Mouse (Mus musculus): ENCODE data around the gene 6030468B19Rik.
"Not testable (repeated sequence)": the region's sequence is repeated elsewhere in the genome, so short reads cannot be mapped to it uniquely, and the experiment has no call there.

The 6030468B19Rik gene

DNA sequence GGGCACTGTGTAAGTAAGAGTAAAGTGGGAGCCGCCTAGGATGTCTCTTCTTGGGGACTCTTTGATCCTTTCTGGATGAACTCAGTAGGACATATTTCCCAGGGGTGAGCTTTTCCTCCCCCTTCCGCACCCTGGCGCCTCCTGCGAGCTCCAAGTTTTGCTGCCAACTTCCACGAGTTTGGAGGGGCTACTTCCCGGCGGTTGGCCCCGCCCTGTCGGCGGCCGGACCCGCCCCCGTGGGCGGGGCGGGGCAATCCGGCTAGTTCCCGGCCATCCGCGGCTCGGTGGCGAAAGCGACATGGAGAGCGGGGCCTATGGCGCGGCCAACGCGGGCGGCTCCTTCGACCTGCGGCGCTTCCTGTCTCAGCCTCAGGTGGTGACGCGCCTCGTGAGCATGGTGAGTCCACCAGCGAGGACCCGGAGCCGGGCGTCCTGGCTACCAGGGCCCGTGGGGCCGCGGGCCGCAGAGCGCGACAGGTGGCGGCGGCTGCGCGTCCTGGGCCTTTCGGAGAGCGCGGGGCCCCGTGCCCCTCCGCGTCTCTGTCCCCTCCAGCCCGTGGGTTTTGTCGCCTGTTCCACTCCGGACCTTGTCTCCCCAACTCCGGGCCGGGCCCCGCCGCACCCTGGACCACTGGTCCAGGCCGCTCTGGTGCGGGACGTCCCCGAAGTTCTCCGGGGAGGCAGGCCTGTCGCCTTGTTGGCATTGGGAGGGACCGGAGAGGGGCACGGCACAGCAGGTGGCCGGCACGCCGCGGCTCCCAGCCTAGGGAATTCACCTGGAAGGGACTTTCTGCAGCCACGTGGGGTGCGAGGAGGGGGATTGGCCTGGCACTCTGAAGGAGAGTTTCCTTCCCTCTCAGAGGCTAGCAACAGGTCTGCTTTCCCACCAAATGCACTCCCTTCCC lies 12.2 kb downstream of the 6030468B19Rik start, which contains the start of the genes Gm20708 and Syngr2:
Gene Gm20708, plus strand, starts transcription at position 262 of the 905 bp plus-strand sequence.
Gene Syngr2, plus strand, starts transcription at position 262 of the 905 bp plus-strand sequence.
- DNase-seq, result peak; percentile 58

DNA sequence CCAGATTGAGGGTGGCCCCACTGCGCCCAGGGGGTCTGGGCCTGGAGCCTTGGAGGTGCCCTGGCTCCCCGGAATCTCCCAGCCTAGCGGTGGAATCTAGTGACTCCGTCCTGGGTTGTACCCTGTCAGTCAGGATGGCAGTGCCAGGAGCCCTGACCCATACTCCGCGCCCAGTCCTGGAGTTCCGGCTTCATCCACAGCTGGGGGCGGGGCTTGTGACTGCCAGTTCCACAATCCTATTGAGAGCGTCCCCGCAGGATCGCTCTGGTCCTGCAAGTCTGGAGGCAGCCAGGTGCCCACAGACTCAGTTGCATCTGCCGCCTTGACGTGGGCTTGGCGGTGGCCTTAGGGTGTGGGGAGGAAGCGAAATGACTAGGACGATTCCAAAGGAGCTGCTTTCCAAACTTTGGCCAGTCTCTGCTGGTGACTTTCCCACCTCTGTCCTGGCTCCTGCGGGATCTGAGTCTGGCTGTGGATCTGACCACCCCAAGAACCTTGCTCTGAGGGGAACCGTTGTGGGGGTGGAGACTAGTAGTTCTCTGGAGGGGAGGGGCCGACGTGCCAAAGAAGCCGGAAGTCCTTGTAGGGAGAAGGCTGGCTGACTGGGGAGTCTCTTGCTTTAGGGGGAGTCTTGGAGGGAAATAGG lies 13.1 kb downstream of the 6030468B19Rik start:
- peak; percentile 72 for DNase-seq

DNA sequence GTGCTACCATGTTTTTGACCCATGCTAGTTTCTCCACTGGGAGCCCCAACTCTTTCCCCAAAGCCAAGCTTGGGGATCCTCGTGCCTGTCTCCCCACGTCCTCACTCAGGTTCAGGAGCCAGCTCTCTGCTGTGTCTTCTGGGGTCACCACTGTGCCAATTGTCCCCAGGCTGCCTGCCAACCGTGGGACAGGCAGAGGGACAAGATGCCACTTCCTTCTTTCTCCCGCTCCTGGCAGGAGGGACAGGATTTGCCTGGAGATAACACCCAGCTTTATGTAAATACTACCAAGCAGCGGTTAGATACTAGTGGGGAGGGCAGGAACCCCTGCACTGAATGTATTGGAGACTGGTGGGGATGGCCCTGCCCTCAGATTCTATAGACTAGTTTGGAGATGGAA lies 16.4 kb downstream of the 6030468B19Rik start:
- no peak for DNase-seq

DNA sequence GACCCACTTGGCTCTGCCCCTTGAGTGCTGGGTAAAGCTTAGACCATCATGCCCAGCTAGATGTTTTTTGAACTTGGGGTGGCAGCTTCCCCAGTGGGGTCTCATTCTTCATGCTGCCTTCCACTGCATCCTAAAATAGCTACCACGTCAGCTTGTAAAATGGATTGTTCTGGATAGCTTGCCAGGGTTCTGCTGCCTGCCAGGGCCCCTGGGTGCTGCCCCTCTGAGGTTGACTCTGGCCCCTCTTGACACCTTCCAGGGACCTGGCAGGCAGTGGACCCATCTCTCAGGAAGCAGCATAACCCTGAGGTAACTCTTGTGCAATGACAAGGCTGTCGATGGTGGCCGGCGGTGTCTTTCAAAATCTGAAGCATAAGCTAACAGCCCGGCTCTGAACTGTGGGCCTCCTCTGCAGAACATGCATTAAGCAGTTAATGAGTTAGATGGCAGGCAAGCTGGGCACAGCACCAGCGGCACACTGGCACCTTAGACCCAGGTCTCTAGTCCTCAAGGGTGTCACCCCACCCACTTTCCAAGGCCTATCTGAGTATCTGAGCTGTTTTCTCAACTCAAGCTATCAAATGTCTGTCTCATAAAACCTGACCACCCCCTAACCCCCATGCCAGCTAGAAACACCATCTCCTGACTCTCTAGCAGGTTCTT lies 17.4 kb downstream of the 6030468B19Rik start:
- no peak for DNase-seq

- DNase-seq, result not testable (repeated sequence)
Measured at GRCm38 (mm10) chr11:117815850-117816249, 18.4 kb downstream of the 6030468B19Rik start.

- no peak for DNase-seq
Measured at GRCm38 (mm10) chr11:117816389-117816996, 19.0 kb downstream of the 6030468B19Rik start.

GRCm38 (mm10) chr11:117819095-117819494 lies 21.6 kb downstream of the 6030468B19Rik start:
- DNase-seq, result no peak

DNA sequence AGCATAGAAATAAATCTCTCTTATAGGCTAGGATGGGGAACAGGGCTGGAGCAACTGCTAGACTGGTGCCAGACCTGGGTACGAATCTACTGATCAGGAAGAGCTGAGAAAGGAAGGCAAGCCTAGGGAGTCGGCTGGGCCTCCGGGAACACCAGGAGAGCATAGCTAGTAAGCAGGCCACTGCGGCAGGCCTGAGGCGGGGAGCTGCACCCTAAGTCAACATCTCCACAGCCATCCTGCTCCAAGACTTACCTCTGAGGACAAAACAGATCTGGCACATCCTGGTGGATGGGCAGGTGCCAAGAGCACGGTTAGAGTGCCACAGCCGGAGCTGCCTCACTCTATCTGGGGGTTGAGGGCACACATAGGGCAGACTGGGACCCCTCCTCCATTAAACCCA lies 22.7 kb downstream of the 6030468B19Rik start:
- DNase-seq, result no peak

DNA sequence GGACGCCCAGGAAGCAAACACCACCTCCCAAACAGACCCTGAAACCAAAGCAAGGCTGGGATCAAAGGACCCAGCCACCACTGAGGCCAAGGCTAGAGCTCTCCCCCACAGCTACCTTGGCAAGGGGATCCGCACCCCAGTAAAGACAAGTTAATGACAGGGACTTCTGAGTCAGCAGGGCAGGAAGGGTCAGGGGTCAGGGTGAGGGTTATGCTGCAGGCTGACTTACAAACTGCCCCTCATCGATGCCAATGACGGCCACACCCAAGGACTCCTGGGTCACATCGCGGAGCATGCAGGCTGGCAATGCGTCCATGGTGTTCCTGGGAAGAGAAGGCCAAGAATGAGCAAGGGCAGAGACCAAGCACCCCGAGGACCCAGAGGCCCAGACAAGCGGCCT lies 24.4 kb downstream of the 6030468B19Rik start:
- no peak for DNase-seq

GRCm38 (mm10) chr11:117822728-117823241 lies 25.3 kb downstream of the 6030468B19Rik start:
- DNase-seq, result no peak

DNA sequence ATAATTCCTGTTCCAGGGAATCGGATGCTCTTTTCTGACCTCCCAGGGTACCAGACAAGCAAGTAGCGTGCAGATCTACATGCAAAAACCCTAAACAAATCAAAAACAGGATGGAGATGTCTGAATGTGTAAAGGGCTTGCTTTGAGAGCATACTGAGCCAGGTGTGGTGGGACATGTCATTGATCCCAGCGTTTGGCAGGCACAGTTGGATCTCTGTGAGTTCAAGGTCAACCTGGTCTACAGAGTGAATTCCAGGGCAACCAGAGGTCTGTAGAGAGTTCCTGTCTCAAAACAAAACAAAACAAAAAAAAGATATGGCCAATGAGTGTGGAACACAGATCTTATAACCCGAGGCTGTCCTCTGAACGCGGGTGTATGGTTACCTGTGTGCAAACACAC lies 26.0 kb downstream of the 6030468B19Rik start:
- DNase-seq, result no peak

- DNase-seq, result peak; percentile 83
Measured at GRCm38 (mm10) chr11:117824060-117824969, 26.9 kb downstream of the 6030468B19Rik start.

DNA sequence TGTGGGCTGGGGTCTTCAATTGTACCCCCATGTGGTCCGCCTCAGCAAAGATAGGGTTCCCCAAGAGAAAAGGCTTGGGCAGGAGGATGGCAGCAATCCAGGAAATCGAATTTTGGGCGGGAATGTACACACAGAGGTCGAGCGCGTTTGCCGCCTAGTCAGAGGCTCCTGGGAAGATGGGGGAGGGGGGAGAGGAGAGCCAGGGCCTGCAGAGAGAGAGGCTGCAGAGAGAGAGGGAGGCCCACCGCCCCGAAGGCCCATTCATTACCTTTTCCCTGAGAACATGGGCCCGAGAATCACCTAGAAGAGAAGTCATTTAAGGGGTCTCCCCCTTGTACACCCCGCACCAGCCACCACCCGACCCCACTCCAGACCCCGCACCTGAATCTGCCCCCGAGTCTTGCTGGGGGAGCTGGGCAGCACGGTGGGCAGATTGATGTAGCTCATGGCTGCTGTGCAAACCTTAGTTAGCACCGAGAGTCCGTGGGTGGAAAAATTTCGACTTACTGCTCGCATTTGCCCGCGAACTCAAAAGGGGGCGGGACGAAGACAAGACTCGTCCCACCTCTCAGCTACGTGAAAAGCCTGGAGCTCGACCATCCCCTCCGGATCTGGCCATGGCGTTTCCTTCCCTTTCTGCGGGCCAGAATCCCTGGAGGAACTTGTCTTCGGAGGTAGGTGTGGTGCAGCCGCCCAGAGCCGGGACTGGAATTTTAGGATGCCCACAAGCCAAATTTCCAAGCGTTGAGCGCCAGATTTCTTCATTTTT lies 28.1 kb downstream of the 6030468B19Rik start, which contains the start of the genes Afmid and Tk1:
Gene Afmid, plus strand, starts transcription at position 592 of the 769 bp plus-strand sequence.
Gene Tk1, minus strand, starts transcription at position 760 of the 769 bp plus-strand sequence.
- DNase-seq, result peak; percentile 62

DNA sequence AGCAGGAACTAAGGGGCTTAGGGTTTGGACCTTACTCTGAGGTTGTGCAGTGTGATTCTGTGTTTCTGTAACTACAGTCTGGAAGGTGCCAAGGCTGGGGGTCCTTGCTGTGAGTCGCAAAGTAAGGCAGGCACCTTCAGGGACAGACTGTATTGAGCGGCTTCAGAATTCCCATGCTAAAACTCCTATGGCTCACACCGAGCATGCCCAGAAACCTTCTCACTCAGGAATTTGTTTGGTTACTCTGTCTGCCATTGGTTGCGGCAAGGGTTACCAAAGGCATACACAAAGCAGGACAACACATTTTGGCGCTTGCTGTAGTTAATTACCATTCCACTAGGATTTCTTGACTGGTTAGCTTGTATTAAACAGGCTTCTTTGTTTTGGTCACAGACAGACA lies 28.7 kb downstream of the 6030468B19Rik start:
- DNase-seq, result no peak

GRCm38 (mm10) chr11:117826916-117827315 lies 29.5 kb downstream of the 6030468B19Rik start:
- no peak for DNase-seq

- no peak for DNase-seq
Measured at GRCm38 (mm10) chr11:117827386-117827785, 29.9 kb downstream of the 6030468B19Rik start.

DNA sequence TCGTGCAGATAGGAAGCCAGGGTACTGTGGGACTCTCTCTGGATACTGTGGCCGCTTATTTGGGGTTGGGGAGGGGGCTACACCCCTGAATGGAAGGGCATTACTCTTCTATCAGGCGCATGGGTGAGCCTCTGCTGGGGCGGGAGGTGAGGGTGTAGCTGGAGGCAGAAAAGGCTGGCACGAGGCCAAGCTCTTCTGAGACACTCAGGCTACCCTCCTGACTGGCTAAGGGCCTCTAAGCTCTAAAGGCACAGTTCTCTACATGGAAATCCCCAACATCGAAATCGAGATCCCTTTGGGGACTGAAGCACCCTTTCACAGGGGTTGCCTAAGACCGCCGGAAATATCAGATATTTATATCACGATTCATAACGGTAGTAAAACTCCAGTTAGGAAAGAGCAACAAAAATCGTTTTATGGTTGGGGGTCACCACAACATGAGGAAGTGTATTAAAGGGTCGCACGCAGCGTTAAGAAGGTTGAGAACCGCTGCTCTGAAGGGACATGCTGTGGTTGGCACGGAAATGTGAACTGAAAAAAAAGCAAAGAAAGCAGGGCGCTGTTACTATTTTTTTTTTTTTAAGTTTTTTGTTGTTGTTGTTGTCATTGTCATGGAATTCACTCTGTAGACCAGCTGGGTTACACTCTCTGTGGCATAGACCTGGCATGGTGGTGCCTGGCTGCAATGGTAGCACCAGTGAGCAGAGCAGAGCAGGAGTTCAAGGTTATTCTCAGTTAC lies 30.9 kb downstream of the 6030468B19Rik start:
- DNase-seq, result no peak

- no peak for DNase-seq
Measured at GRCm38 (mm10) chr11:117828888-117829604, 31.6 kb downstream of the 6030468B19Rik start.

DNA sequence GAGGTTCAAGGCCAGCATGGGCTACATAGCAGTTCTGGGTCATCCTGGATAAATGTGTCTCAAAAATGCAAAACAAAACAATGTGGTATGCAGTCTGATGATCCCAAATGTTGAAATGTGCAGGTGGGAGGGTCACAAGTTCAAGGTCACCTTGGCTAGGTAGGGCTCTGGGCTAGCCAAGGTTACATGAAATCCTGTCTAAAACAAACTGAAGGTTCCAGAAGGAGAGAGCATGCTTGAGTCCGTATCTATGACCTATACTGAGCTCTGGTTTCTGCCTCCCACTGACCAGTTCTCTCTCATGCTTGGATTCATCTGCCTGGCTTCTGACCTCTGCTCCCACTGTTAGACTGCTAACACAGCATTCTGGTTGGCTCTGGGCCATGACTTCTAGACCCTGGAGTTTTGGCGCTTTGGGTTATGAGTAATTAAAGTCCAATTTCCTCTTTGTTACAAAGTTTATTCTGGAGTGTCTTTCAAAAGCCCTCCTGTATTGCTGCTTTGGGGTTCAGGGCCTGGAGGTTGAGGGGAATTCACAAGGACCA lies 32.3 kb downstream of the 6030468B19Rik start:
- DNase-seq, result no peak

Data from right cerebral cortex, postnatal 4 days (tissue).